Mouse (Mus musculus) MEL (cell line): ENCODE data around the gene Timp1. TPM values are rescaled to one million over a fixed set of nuclear protein-coding genes. Genes with fewer than 3 reads are reported as not detected.

Source experiments
- DNase-seq: peaks from one replicate; pipeline ENCODE4 v3.0.0; 2011; ENCODE audit warnings: low read depth, low spot score
- H3K27ac ChIP-seq: 2 replicates; pipeline ENCODE4 v1.5.1; 2012; ENCODE audit warnings: low read depth, mild to moderate bottlenecking, control low read depth, low read length, moderate library complexity; ENCODE audit not compliant: control insufficient read depth
- H3K27me3 ChIP-seq, 2 experiments: fragments of 150-350 bp in 1 of 2; sonication (generic) in 1 of 2; 2 replicates each; pipeline ENCODE4 v1.6.1; 2012; ENCODE audit warnings: low read length in 2 of 2, mild to moderate bottlenecking in 2 of 2, improper control_type of control experiment in 1 of 2, moderate library complexity in 1 of 2; ENCODE audit not compliant: insufficient read depth in 2 of 2, control insufficient read depth in 1 of 2
- H3K36me3 ChIP-seq, 2 experiments: 2 replicates each; pipeline ENCODE4 v1.6.1; 2012 to 2014; ENCODE audit warnings: low read length in 2 of 2, improper control_type of control experiment in 1 of 2, inconsistent platforms in 1 of 2, mild to moderate bottlenecking in 1 of 2; ENCODE audit not compliant: insufficient read depth in 2 of 2, control insufficient read depth in 1 of 2
- H3K4me1 ChIP-seq, 2 experiments: fragments of 150-350 bp in 1 of 2; sonication (generic) in 1 of 2; 2 replicates each; pipeline ENCODE4 v1.6.1; 2012; ENCODE audit warnings: low read length in 2 of 2, improper control_type of control experiment in 1 of 2, mild to moderate bottlenecking in 1 of 2; ENCODE audit not compliant: insufficient read depth in 2 of 2, control insufficient read depth in 1 of 2
- H3K4me3 ChIP-seq, 2 experiments: fragments of 150-350 bp in 1 of 2; sonication (generic) in 1 of 2; 2 replicates each; pipeline ENCODE4 v1.5.1; 2012; ENCODE audit warnings: low read depth in 2 of 2, low read length in 2 of 2, mild to moderate bottlenecking in 2 of 2, moderate library complexity in 2 of 2, control low read depth in 1 of 2, improper control_type of control experiment in 1 of 2; ENCODE audit not compliant: control insufficient read depth in 1 of 2, insufficient read depth in 1 of 2
- H3K79me2 ChIP-seq: 2 replicates; pipeline ENCODE4 v1.6.1; 2012; ENCODE audit warnings: mild to moderate bottlenecking, low read length, moderate library complexity; ENCODE audit not compliant: control insufficient read depth, poor library complexity, insufficient read depth
- H3K9ac ChIP-seq: 2 replicates; pipeline ENCODE4 v1.6.1; 2012; ENCODE audit warnings: low read depth, mild to moderate bottlenecking, control low read depth, low read length, moderate library complexity; ENCODE audit not compliant: control insufficient read depth, poor library complexity, severe bottlenecking
- H3K9me3 ChIP-seq: fragments of 150-350 bp; sonication (generic); replicated peaks from 2 replicates; pipeline ENCODE4 v1.6.1; 2012; ENCODE audit warnings: mild to moderate bottlenecking, low read length, improper control_type of control experiment, moderate library complexity; ENCODE audit not compliant: insufficient read depth
- CHD1 ChIP-seq: IDR thresholded peaks from 2 replicates; pipeline ENCODE4 v1.6.1; 2012; ENCODE audit warnings: low read depth, mild to moderate bottlenecking, inconsistent platforms, low read length, improper control_type of control experiment
- CHD2 ChIP-seq: IDR thresholded peaks from 2 replicates; pipeline ENCODE4 v1.6.1; 2011; ENCODE audit warnings: low read length, improper control_type of control experiment
- CTCF ChIP-seq, 3 experiments: IDR thresholded peaks in 2 of 3; conservative IDR thresholded peaks in 1 of 3; 2 replicates each; pipeline ENCODE4 v1.5.1; 2011 to 2012; ENCODE audit warnings: low read length in 3 of 3, low read depth in 2 of 3, mild to moderate bottlenecking in 2 of 3, improper control_type of control experiment in 1 of 3, inconsistent platforms in 1 of 3, mixed read lengths in 1 of 3, moderate library complexity in 1 of 3; ENCODE audit not compliant: control insufficient read depth in 1 of 3, insufficient read depth in 1 of 3, poor library complexity in 1 of 3, severe bottlenecking in 1 of 3
- ELF1 ChIP-seq: IDR thresholded peaks from 2 replicates; pipeline ENCODE4 v1.6.1; 2014; ENCODE audit warnings: low read depth, mild to moderate bottlenecking, inconsistent platforms, low read length, improper control_type of control experiment, moderate library complexity
- EP300 ChIP-seq, 2 experiments: IDR thresholded peaks; 2 replicates each; pipeline ENCODE4 v1.6.1; 2011; ENCODE audit warnings: improper control_type of control experiment in 2 of 2, low read length in 2 of 2, low read depth in 1 of 2, mild to moderate bottlenecking in 1 of 2
- ETS1 ChIP-seq: IDR thresholded peaks from 2 replicates; pipeline ENCODE4 v1.6.1; 2012; ENCODE audit warnings: low read depth, mild to moderate bottlenecking, inconsistent platforms, low read length, improper control_type of control experiment, moderate library complexity
- GATA1 ChIP-seq: IDR thresholded peaks from 2 replicates; pipeline ENCODE4 v1.6.1; 2011; ENCODE audit warnings: low read depth, low read length, improper control_type of control experiment
- KAT2A ChIP-seq: conservative IDR thresholded peaks from 2 replicates; pipeline ENCODE4 v1.6.1; 2012; ENCODE audit warnings: low read depth, low read length, improper control_type of control experiment, inconsistent platforms
- MAX ChIP-seq: IDR thresholded peaks from 2 replicates; pipeline ENCODE4 v1.6.1; 2011; ENCODE audit warnings: low read length, improper control_type of control experiment
- MXI1 ChIP-seq: IDR thresholded peaks from 2 replicates; pipeline ENCODE4 v1.6.1; 2011; ENCODE audit warnings: mild to moderate bottlenecking, low read depth, low read length, improper control_type of control experiment
- MYC ChIP-seq: IDR thresholded peaks from 2 replicates; pipeline ENCODE4 v1.6.1; 2011; ENCODE audit warnings: low read depth, mild to moderate bottlenecking, low read length, improper control_type of control experiment, moderate library complexity
- NELFE ChIP-seq: IDR thresholded peaks from 2 replicates; pipeline ENCODE4 v1.6.1; 2011; ENCODE audit warnings: low read depth, low read length, improper control_type of control experiment
- POLR2A ChIP-seq, 2 experiments: IDR thresholded peaks; 2 replicates each; pipeline ENCODE4 v1.6.1; 2011 to 2012; ENCODE audit warnings: low read length in 2 of 2, mild to moderate bottlenecking in 2 of 2, control low read depth in 1 of 2, improper control_type of control experiment in 1 of 2, low read depth in 1 of 2, moderate library complexity in 1 of 2; ENCODE audit not compliant: control insufficient read depth in 1 of 2, insufficient read depth in 1 of 2, poor library complexity in 1 of 2
- POLR2AphosphoS5 ChIP-seq: IDR thresholded peaks from 2 replicates; pipeline ENCODE4 v1.6.1; 2012; ENCODE audit warnings: low read depth, borderline replicate concordance, mild to moderate bottlenecking, inconsistent platforms, low read length, moderate library complexity, mixed read lengths
- RCOR1 ChIP-seq: IDR thresholded peaks from 2 replicates; pipeline ENCODE4 v1.6.1; 2012; ENCODE audit warnings: low read depth, mild to moderate bottlenecking, inconsistent platforms, low read length, improper control_type of control experiment
- SMC3 ChIP-seq: IDR thresholded peaks from 2 replicates; pipeline ENCODE4 v1.6.1; 2011; ENCODE audit warnings: low read depth, low read length, improper control_type of control experiment
- TCF12 ChIP-seq: IDR thresholded peaks from 2 replicates; pipeline ENCODE4 v1.6.1; 2014; ENCODE audit warnings: low read depth, mild to moderate bottlenecking, inconsistent platforms, low read length, improper control_type of control experiment, moderate library complexity
- UBTF ChIP-seq: IDR thresholded peaks from 2 replicates; pipeline ENCODE4 v1.6.1; 2012; ENCODE audit warnings: low read depth, mild to moderate bottlenecking, inconsistent platforms, low read length, improper control_type of control experiment, moderate library complexity, borderline replicate concordance; ENCODE audit not compliant: insufficient read depth
- USF2 ChIP-seq, 2 experiments: IDR thresholded peaks; 2 replicates each; pipeline ENCODE4 v1.6.1; 2011 to 2012; ENCODE audit warnings: improper control_type of control experiment in 2 of 2, low read length in 2 of 2, borderline replicate concordance in 1 of 2, inconsistent platforms in 1 of 2, low read depth in 1 of 2, mild to moderate bottlenecking in 1 of 2; ENCODE audit not compliant: insufficient read depth in 1 of 2
- ZMIZ1 ChIP-seq: IDR thresholded peaks from 2 replicates; pipeline ENCODE4 v1.6.1; 2012; ENCODE audit warnings: low read depth, mild to moderate bottlenecking, inconsistent platforms, low read length, improper control_type of control experiment, moderate library complexity
- ZNF384 ChIP-seq: IDR thresholded peaks from 2 replicates; pipeline ENCODE4 v1.6.1; 2012; ENCODE audit warnings: low read depth, mild to moderate bottlenecking, inconsistent platforms, low read length, improper control_type of control experiment
- polyA plus RNA-seq, 2 experiments: library from polyadenylated mRNA; stranded (reverse) in 1 of 2; unstranded in 1 of 2; fragments of >175 nt in 1 of 2; fragments of >200 nt in 1 of 2; gene quantifications; 2 replicates each; pipeline versions ENCODE4 v1.2.1 to v1.2.4; 2012; ENCODE audit warnings: low replicate concordance in 2 of 2, low read depth in 1 of 2; ENCODE audit not compliant: insufficient read length in 2 of 2, insufficient read depth in 1 of 2, missing spikeins in 1 of 2
- total RNA-seq: library from RNA; depleted of rRNA; stranded (reverse); fragments of 300-350 nt; gene quantifications from 2 replicates; pipeline ENCODE4 v1.2.3, GENCODE M21; 2012

Timp1 gene
- total and polyA plus RNA-seq, 3 experiments = 0.27 to 0.49 TPM; not detected in 1

- TF ChIP-seq POLR2A (IDR thresholded peaks at IDR 0.05; ENCODE audit: control insufficient read depth in 1 of 2, insufficient read depth in 1 of 2, low read depth in 1 of 2, low read length in 2 of 2, poor library complexity in 1 of 2) (no peak), MXI1 (no peak), RCOR1 (peak; percentile 64; the same call in 1 of the 2 replicates), TCF12 (no peak), CHD2 (no peak), UBTF (no peak), ELF1 (no peak), CTCF (IDR thresholded peaks at IDR 0.05 in 2 of 3, conservative IDR thresholded peaks at IDR 0.05 in 1 of 3; ENCODE audit: control insufficient read depth in 1 of 3, insufficient read depth in 1 of 3, low read depth in 2 of 3, low read length in 3 of 3, poor library complexity in 1 of 3, severe bottlenecking in 1 of 3) (no peak), ZNF384 (no peak), ETS1 (no peak), ZMIZ1 (no peak), KAT2A (no peak), NELFE (no peak), CHD1 (no peak), USF2 (IDR thresholded peaks at IDR 0.05; ENCODE audit: borderline replicate concordance in 1 of 2, insufficient read depth in 1 of 2, low read depth in 1 of 2, low read length in 2 of 2) (no peak), POLR2AphosphoS5 (no peak)
These were observed 40.1 kb downstream of the Timp1 start (continued) for GRCm38 (mm10) chrX:20910074-20910473.

- no peaks in the 10 kb centered on the region for H3K79me2 ChIP-seq
- TF ChIP-seq MYC (peak; percentile 22; the same call in 1 of the 2 replicates), SMC3 (no peak), MXI1 (0 out of 2 replicates have a peak, but pooled peaks have one; percentile 31), MAX (peak; percentile 13; the same call in 1 of the 2 replicates), EP300 (IDR thresholded peaks at IDR 0.05; ENCODE audit: low read depth in 1 of 2, low read length in 2 of 2) (peak in 1 of 2 experiments; percentile 49; a peak in 1 of 4 replicates), GATA1 (0 out of 2 replicates have a peak, but pooled peaks have one; percentile 38), ETS1 (no peak)
These were observed 43.8 kb downstream of the Timp1 start for GRCm38 (mm10) chrX:20913726-20914125.

More at GRCm38 (mm10) chrX:20913726-20914125, 43.8 kb downstream of the Timp1 start:
- Histone ChIP-seq H3K4me1 (peaks cover 6 to 13% of the 10 kb centered on the region in 2 experiments; a peak in 3 of 4 replicates), H3K4me3 (no peak overlapping the region), H3K27ac (no peak overlapping the region), H3K9me3 (no peaks in the 10 kb centered on the region), H3K27me3 (peaks cover 2 to 10% of the 10 kb centered on the region in 2 experiments; a peak in 3 of 4 replicates), H3K36me3 (peaks cover 0 to 16% of the 10 kb centered on the region in 2 experiments; a peak in 2 of 4 replicates), H3K9ac (no peak overlapping the region)
- peak; percentile 79 for DNase-seq
